Mouse (Mus musculus): ENCODE data around the gene Grip1.
"Not testable (repeated sequence)": the region's sequence is repeated elsewhere in the genome, so short reads cannot be mapped to it uniquely, and the experiment has no call there.

Gene Grip1

GRCm38 (mm10) chr10:120061238-120062130 lies 607.9 kb downstream of the Grip1 start:
- DNase-seq (ENCODE audit: low read depth) = no peak

GRCm38 (mm10) chr10:120064424-120064823 lies 610.8 kb downstream of the Grip1 start:
- peak; percentile 27 for DNase-seq (ENCODE audit: low read depth)

GRCm38 (mm10) chr10:120066319-120066718 lies 612.7 kb downstream of the Grip1 start:
- no peak for DNase-seq (ENCODE audit: low read depth)

GRCm38 (mm10) chr10:120077850-120078249 lies 624.2 kb downstream of the Grip1 start:
- DNase-seq (ENCODE audit: low read depth) = no peak

- DNase-seq (ENCODE audit: low read depth) = no peak
Observed at GRCm38 (mm10) chr10:120092548-120092947, 638.9 kb downstream of the Grip1 start.

- DNase-seq (ENCODE audit: low read depth) = no peak
Observed at GRCm38 (mm10) chr10:120095136-120095535, 641.5 kb downstream of the Grip1 start.

- no peak for DNase-seq (ENCODE audit: low read depth)
Observed at GRCm38 (mm10) chr10:120095716-120096115, 642.1 kb downstream of the Grip1 start.

- no peak for DNase-seq (ENCODE audit: low read depth)
Observed at GRCm38 (mm10) chr10:120097564-120097963, 643.9 kb downstream of the Grip1 start.

- DNase-seq (ENCODE audit: low read depth) = no peak
Observed at GRCm38 (mm10) chr10:120100806-120101205, 647.2 kb downstream of the Grip1 start.

- peak; percentile 14 for DNase-seq (ENCODE audit: low read depth)
Observed at GRCm38 (mm10) chr10:120111691-120112319, 658.2 kb downstream of the Grip1 start.

- peak; percentile 95 for DNase-seq (ENCODE audit: low read depth)
Observed at GRCm38 (mm10) chr10:120112507-120113396, 659.1 kb downstream of the Grip1 start, which contains the start of gene Helb. TSS of gene Helb (minus strand) at chr10:120112987.

- not testable (repeated sequence) for DNase-seq (ENCODE audit: low read depth)
Observed at GRCm38 (mm10) chr10:120113482-120113881, 659.9 kb downstream of the Grip1 start.

- no peak for DNase-seq (ENCODE audit: low read depth)
Observed at GRCm38 (mm10) chr10:120113980-120114379, 660.4 kb downstream of the Grip1 start.

GRCm38 (mm10) chr10:120114493-120114892 lies 660.9 kb downstream of the Grip1 start:
- DNase-seq (ENCODE audit: low read depth) = no peak

GRCm38 (mm10) chr10:120115249-120115648 lies 661.6 kb downstream of the Grip1 start:
- DNase-seq (ENCODE audit: low read depth) = no peak

GRCm38 (mm10) chr10:120123721-120124120 lies 670.1 kb downstream of the Grip1 start:
- DNase-seq (ENCODE audit: low read depth) = no peak

GRCm38 (mm10) chr10:120124801-120125464 lies 671.3 kb downstream of the Grip1 start:
- peak; percentile 56 for DNase-seq (ENCODE audit: low read depth)

GRCm38 (mm10) chr10:120125465-120125857 lies 671.8 kb downstream of the Grip1 start:
- no peak for DNase-seq (ENCODE audit: low read depth)

GRCm38 (mm10) chr10:120128601-120129277 lies 675.1 kb downstream of the Grip1 start:
- DNase-seq (ENCODE audit: low read depth) = no peak

GRCm38 (mm10) chr10:120130621-120131020 lies 677.0 kb downstream of the Grip1 start:
- peak; percentile 37 for DNase-seq (ENCODE audit: low read depth)

GRCm38 (mm10) chr10:120133697-120134096 lies 680.1 kb downstream of the Grip1 start:
- no peak for DNase-seq (ENCODE audit: low read depth)
